Mouse (Mus musculus) ES-E14 (cell line): ENCODE measurements around the gene Habp2.

Source experiments
- MAFK ChIP-seq: IDR thresholded peaks from 2 replicates; pipeline ENCODE4 v1.6.1; 2014; ENCODE audit warnings: mild to moderate bottlenecking, low read depth, low read length, inconsistent platforms; ENCODE audit not compliant: insufficient read depth
- ZNF384 ChIP-seq: IDR thresholded peaks from 2 replicates; pipeline ENCODE4 v1.6.1; 2012; ENCODE audit warnings: low read depth, low read length, inconsistent platforms

- TF ChIP-seq MAFK (no peak), ZNF384 (no peak)
These were observed 77.6 kb downstream of the Habp2 start for GRCm38 (mm10) chr19:56364563-56364962.
